Mouse (Mus musculus): ENCODE results near the gene P4ha3.

DNA sequence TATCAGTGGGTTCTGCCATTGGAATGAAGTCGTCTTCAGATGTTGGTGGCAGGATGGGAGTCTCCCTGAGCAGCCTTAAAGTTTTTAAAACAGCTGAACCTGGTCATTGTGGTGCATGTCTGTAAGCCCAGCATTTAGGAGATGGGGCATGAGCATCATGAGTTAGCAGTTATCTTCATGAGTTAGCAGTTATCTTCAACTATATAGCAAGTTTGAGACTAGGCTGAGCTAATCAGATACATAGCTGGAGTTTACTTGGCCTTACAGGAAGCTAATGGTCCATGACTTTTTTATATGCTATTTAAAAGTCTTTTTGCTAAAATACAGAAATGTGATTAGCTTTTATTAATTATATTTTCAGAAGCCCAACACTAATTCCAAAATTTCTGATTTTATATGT is 47.0 kb upstream of the P4ha3 start:
- no peak for TF ChIP-seq USF1 (IDR thresholded peaks at IDR 0.05; ENCODE audit: low read depth, low read length)
- no peak for TF ChIP-seq SMC3 (IDR thresholded peaks at IDR 0.05; ENCODE audit: low read depth, low read length)

All from MEL (cell line).